Mouse (Mus musculus): ENCODE results near the gene Anxa5. TPM values are rescaled to one million over a fixed set of nuclear protein-coding genes. Genes with fewer than 3 reads are reported as not detected.

The Anxa5 gene
- total RNA-seq, 1 experiment from 2014 or later: 60.2 TPM

- ATAC-seq (replicated peaks; ENCODE audit: low read depth, poor library complexity, severe bottlenecking): no peak
Observed at GRCm38 (mm10) chr3:36455124-36455523, 20.6 kb downstream of the Anxa5 start.

- no peak for ATAC-seq (replicated peaks; ENCODE audit: low read depth, poor library complexity, severe bottlenecking)
Observed at GRCm38 (mm10) chr3:36452502-36452901, 23.2 kb downstream of the Anxa5 start.

- ATAC-seq (replicated peaks; ENCODE audit: low read depth, poor library complexity, severe bottlenecking): peak; percentile 56
Observed at GRCm38 (mm10) chr3:36449292-36450165, 26.2 kb downstream of the Anxa5 start.

GRCm38 (mm10) chr3:36446918-36447317 is 28.8 kb downstream of the Anxa5 start:
- ATAC-seq (replicated peaks; ENCODE audit: low read depth, poor library complexity, severe bottlenecking): peak; percentile 65

GRCm38 (mm10) chr3:36446506-36446905 is 29.2 kb downstream of the Anxa5 start:
- peak; percentile 9 for ATAC-seq (replicated peaks; ENCODE audit: low read depth, poor library complexity, severe bottlenecking)

- no peak for ATAC-seq (replicated peaks; ENCODE audit: low read depth, poor library complexity, severe bottlenecking)
Observed at GRCm38 (mm10) chr3:36446041-36446440, 29.7 kb downstream of the Anxa5 start.

- ATAC-seq (replicated peaks; ENCODE audit: low read depth, poor library complexity, severe bottlenecking): peak; percentile 65
Observed at GRCm38 (mm10) chr3:36442426-36442825, 33.3 kb downstream of the Anxa5 start.

- no peak for ATAC-seq (replicated peaks; ENCODE audit: low read depth, poor library complexity, severe bottlenecking)
Observed at GRCm38 (mm10) chr3:36440280-36440679, 35.4 kb downstream of the Anxa5 start.

- no peak for ATAC-seq (replicated peaks; ENCODE audit: low read depth, poor library complexity, severe bottlenecking)
Observed at GRCm38 (mm10) chr3:36430360-36430759, 45.3 kb downstream of the Anxa5 start.

GRCm38 (mm10) chr3:36427386-36427785 is 48.3 kb downstream of the Anxa5 start:
- ATAC-seq (replicated peaks; ENCODE audit: low read depth, poor library complexity, severe bottlenecking): 0 out of 2 replicates have a peak, but pooled peaks have one; percentile 22

GRCm38 (mm10) chr3:36409456-36409855 is 66.2 kb downstream of the Anxa5 start:
- ATAC-seq (replicated peaks; ENCODE audit: low read depth, poor library complexity, severe bottlenecking): no peak

GRCm38 (mm10) chr3:36406967-36407366 is 68.7 kb downstream of the Anxa5 start:
- no peak for ATAC-seq (replicated peaks; ENCODE audit: low read depth, poor library complexity, severe bottlenecking)

- ATAC-seq (replicated peaks; ENCODE audit: low read depth, poor library complexity, severe bottlenecking): no peak
Observed at GRCm38 (mm10) chr3:36406340-36406739, 69.4 kb downstream of the Anxa5 start.

GRCm38 (mm10) chr3:36401900-36402299 is 73.8 kb downstream of the Anxa5 start:
- ATAC-seq (replicated peaks; ENCODE audit: low read depth, poor library complexity, severe bottlenecking): no peak

- ATAC-seq (replicated peaks; ENCODE audit: low read depth, poor library complexity, severe bottlenecking): no peak
Observed at GRCm38 (mm10) chr3:36400657-36401056, 75.0 kb downstream of the Anxa5 start.

Other genes starting within 250 kb of the Anxa5 start
- gene 1810062G17Rik, start within 50 bp of the Anxa5 start, total RNA-seq (2017): not detected in 2 replicates
- not detected in 2 replicates for gene Gm11549, start 45.9 kb upstream of the Anxa5 start, total RNA-seq (2017)
- gene Exosc9, start 76.7 kb upstream of the Anxa5 start, total RNA-seq (2017): 109 and 152 TPM in 2 replicates
- 214 and 216 TPM in 2 replicates for gene Ccna2, start 96.3 kb upstream of the Anxa5 start, total RNA-seq (2017)
- gene Bbs7, start 137.6 kb upstream of the Anxa5 start, total RNA-seq (2017): 3.2 and 6.3 TPM in 2 replicates
- gene Trpc3, start 214.3 kb upstream of the Anxa5 start, total RNA-seq (2017): not detected in 2 replicates

All from common myeloid progenitor, adult 5-6 weeks (primary cell).